Mouse (Mus musculus) hindbrain, postnatal 0 days (tissue): ENCODE measurements around the gene Gm49486. TPM values are rescaled to one million over a fixed set of nuclear protein-coding genes. Genes with fewer than 3 reads are reported as not detected.

Experiments used
- ATAC-seq: fragments of 200-750 bp; cut with Nextera tagmentation; 2 replicates; pipeline ENCODE4 v1.8.0; 2017; ENCODE audit warnings: mild to moderate bottlenecking, moderate TSS enrichment, moderate library complexity
- DNase-seq: peaks from one replicate; pipeline ENCODE4 v3.0.0-alpha.2; 2015; ENCODE audit warnings: low spot score
- H3K27ac ChIP-seq: fragments of 300-500 bp; sonication (generic); 2 replicates; pipeline ENCODE4 v1.5.1; 2014; ENCODE audit warnings: mild to moderate bottlenecking
- H3K27me3 ChIP-seq: fragments of 300-500 bp; sonication (generic); 2 replicates; pipeline ENCODE4 v1.6.1; 2014; ENCODE audit warnings: low read length, mixed read lengths; ENCODE audit not compliant: insufficient read depth
- H3K36me3 ChIP-seq: fragments of 300-500 bp; sonication (generic); 2 replicates; pipeline ENCODE4 v1.6.1; 2014; ENCODE audit warnings: low read length, mixed read lengths; ENCODE audit not compliant: insufficient read depth
- H3K4me1 ChIP-seq: fragments of 300-500 bp; sonication (generic); 2 replicates; pipeline ENCODE4 v1.6.1; 2014; ENCODE audit warnings: antibody characterized with exemption, low read length, mixed read lengths; ENCODE audit not compliant: insufficient read depth
- H3K4me2 ChIP-seq: fragments of 300-500 bp; sonication (generic); 2 replicates; pipeline ENCODE4 v1.6.1; 2014; ENCODE audit warnings: low read depth, mild to moderate bottlenecking, low read length, moderate library complexity, mixed read lengths
- H3K4me3 ChIP-seq: fragments of 300-500 bp; sonication (generic); 2 replicates; pipeline ENCODE4 v1.5.1; 2014; ENCODE audit warnings: low read length
- H3K9ac ChIP-seq: fragments of 300-500 bp; sonication (generic); replicated peaks from 2 replicates; pipeline ENCODE4 v1.6.1; 2014; ENCODE audit warnings: mild to moderate bottlenecking, low read length, moderate library complexity, mixed read lengths
- H3K9me3 ChIP-seq: fragments of 300-500 bp; sonication (generic); 2 replicates; pipeline ENCODE4 v1.6.1; 2016; ENCODE audit warnings: low read length, mixed read lengths
- CTCF ChIP-seq: IDR thresholded peaks from 2 replicates; pipeline ENCODE4 v1.5.1; 2016; ENCODE audit warnings: antibody characterized with exemption, control low read depth, low read depth
- WGBS: fragments of 180-500 bp; shearing (Covaris S2); extraction: QIAGEN DNeasy Blood & Tissue Kit; methylation state at CpG from one replicate; pipeline ENCODE4 v1.1.7; 2014; 5-methylcytosine and 5-hydroxymethylcytosine counted together
- polyA plus RNA-seq: library from polyadenylated mRNA; unstranded; fragments of >200 nt; fragmentation: Nextera tagmentation; extraction: Ambion mirVana; gene quantifications from 2 replicates; pipeline ENCODE4 v1.2.1, GENCODE M21; 2015
- total RNA-seq: library from RNA; depleted of rRNA; stranded (reverse); fragments of >200 nt; gene quantifications from 2 replicates; pipeline ENCODE4 v1.2.3, GENCODE M21; 2014; rRNA removed

Gm49486 gene
- 0.61 and 1.7 TPM in 2 replicates for total RNA-seq
- 1.5 and 2.1 TPM in 2 replicates for polyA plus RNA-seq

- H3K9me3 ChIP-seq, result no peaks in the 10 kb centered on the region
Measured at GRCm38 (mm10) chr15:79229058-79229821, at the start of gene Gm49486, which contains the start of gene Pick1. Gene Gm49486 (plus strand): TSS chr15:79229391. Gene Pick1 (plus strand): TSS chr15:79229173.

GRCm38 (mm10) chr15:79185213-79185612 lies 44.0 kb upstream of the Gm49486 start:
- WGBS, result 71% methylated on average over 10 of the region's 10 CpGs
- no peak for DNase-seq
- no peak for TF ChIP-seq CTCF

More at GRCm38 (mm10) chr15:79229058-79229821, at the start of gene Gm49486, which contains the start of gene Pick1:
- TF ChIP-seq CTCF, result no peak
- ATAC-seq (peak; percentile 91), DNase-seq (peak; percentile 93)
- Histone ChIP-seq H3K9ac (peak within 1 kb of the TSS; percentile 83), H3K27ac (peak within 1 kb of the TSS; percentile 91), H3K36me3 (no peaks in the 10 kb centered on the region), H3K4me2 (peak within 1 kb of the TSS; percentile 92), H3K27me3 (no peaks in the 10 kb centered on the region), H3K4me3 (peak within 1 kb of the TSS; percentile 65), H3K4me1 (peaks cover 3% of the 10 kb centered on the region; the same call in 1 of the 2 replicates)
- under 1% methylated on average over 51 of the region's 51 CpGs for WGBS

GRCm38 (mm10) chr15:79187819-79188218 lies 41.4 kb upstream of the Gm49486 start:
- no peak overlapping the region for H3K4me3 ChIP-seq
- TF ChIP-seq CTCF, result no peak
- no peaks in the 10 kb centered on the region for H3K9me3 ChIP-seq
- H3K9ac ChIP-seq, result no peak overlapping the region
- H3K4me2 ChIP-seq, result no peak overlapping the region
- H3K27ac ChIP-seq, result no peak overlapping the region
- 0 out of 2 replicates have a peak, but pooled peaks cover 4% of the 10 kb centered on the region for H3K4me1 ChIP-seq
- DNase-seq (no peak), ATAC-seq (no peak)
- H3K27me3 ChIP-seq, result no peaks in the 10 kb centered on the region
- WGBS, result 94% methylated on average over 8 of the region's 8 CpGs
- no peaks in the 10 kb centered on the region for H3K36me3 ChIP-seq

More at GRCm38 (mm10) chr15:79185213-79185612, 44.0 kb upstream of the Gm49486 start:
- ATAC-seq, result no peak
- H3K27me3 ChIP-seq, result no peaks in the 10 kb centered on the region
- H3K4me2 ChIP-seq, result no peak overlapping the region
- no peak overlapping the region for H3K4me3 ChIP-seq
- no peaks in the 10 kb centered on the region for H3K36me3 ChIP-seq
- H3K27ac ChIP-seq, result no peak overlapping the region
- no peaks in the 10 kb centered on the region for H3K9me3 ChIP-seq
- H3K9ac ChIP-seq, result no peak overlapping the region
- no peaks in the 10 kb centered on the region for H3K4me1 ChIP-seq

GRCm38 (mm10) chr15:79191426-79191825 lies 37.8 kb upstream of the Gm49486 start:
- Histone ChIP-seq H3K27me3 (no peaks in the 10 kb centered on the region), H3K27ac (no peak overlapping the region), H3K9ac (no peak overlapping the region), H3K36me3 (no peaks in the 10 kb centered on the region), H3K9me3 (no peaks in the 10 kb centered on the region), H3K4me2 (no peak overlapping the region), H3K4me3 (no peak overlapping the region), H3K4me1 (peaks cover 17% of the 10 kb centered on the region)
- no peak for DNase-seq
- WGBS, result 97% methylated on average over 2 of the region's 2 CpGs
- TF ChIP-seq CTCF, result peak; percentile 18; the same call in 1 of the 2 replicates
- no peak for ATAC-seq

GRCm38 (mm10) chr15:79192450-79192849 lies 36.7 kb upstream of the Gm49486 start:
- H3K9me3 ChIP-seq, result no peaks in the 10 kb centered on the region
- H3K4me2 ChIP-seq, result peak overlapping the region; percentile 30
- 55% methylated on average over 6 of the region's 6 CpGs for WGBS

GRCm38 (mm10) chr15:79192885-79193845 lies 36.0 kb upstream of the Gm49486 start:
- Histone ChIP-seq H3K4me1 (peaks cover 17% of the 10 kb centered on the region), H3K27ac (peak overlapping the region; percentile 90), H3K27me3 (no peaks in the 10 kb centered on the region), H3K36me3 (no peaks in the 10 kb centered on the region), H3K9ac (peak overlapping the region; percentile 40; the same call in 1 of the 2 replicates), H3K9me3 (no peaks in the 10 kb centered on the region), H3K4me3 (no peak overlapping the region), H3K4me2 (peak overlapping the region; percentile 30)
- DNase-seq (peak; percentile 84), ATAC-seq (peak; percentile 85)
- 12% methylated on average over 27 of the region's 27 CpGs for WGBS
- TF ChIP-seq CTCF, result no peak

More at GRCm38 (mm10) chr15:79192450-79192849, 36.7 kb upstream of the Gm49486 start:
- DNase-seq (no peak), ATAC-seq (no peak; the same call in 1 of the 2 replicates)
- no peak overlapping the region for H3K9ac ChIP-seq
- H3K36me3 ChIP-seq, result no peaks in the 10 kb centered on the region
- TF ChIP-seq CTCF, result no peak
- H3K27me3 ChIP-seq, result no peaks in the 10 kb centered on the region
- no peak overlapping the region for H3K4me3 ChIP-seq
- peak overlapping the region; percentile 90 for H3K27ac ChIP-seq
- H3K4me1 ChIP-seq, result peaks cover 17% of the 10 kb centered on the region
